Mouse (Mus musculus): ENCODE measurements around the gene Card19.

DNA sequence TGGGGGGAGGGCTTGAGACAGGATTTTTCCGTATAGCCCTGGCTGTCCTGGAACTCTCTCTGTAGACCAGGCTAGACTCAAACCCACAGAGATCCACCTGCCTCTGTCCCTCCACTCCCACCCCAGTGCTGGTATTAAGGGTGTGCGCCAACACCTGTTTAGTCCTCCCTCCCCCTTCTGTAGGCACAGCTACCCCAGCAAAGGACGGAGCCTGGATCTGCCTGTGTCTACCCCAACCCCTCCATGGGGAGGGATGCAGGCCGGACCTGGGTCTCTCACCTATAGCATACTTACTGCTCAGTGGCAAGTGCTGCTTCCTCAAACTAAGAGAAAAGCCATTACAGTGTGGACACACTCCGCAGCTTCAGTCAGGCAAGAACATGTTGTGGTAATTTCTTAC is 35.6 kb downstream of the Card19 start:
- TF ChIP-seq POLR2A (IDR thresholded peaks at IDR 0.05; ENCODE audit: low read depth, low read length) (no peak), CTCF (conservative IDR thresholded peaks at IDR 0.05; ENCODE audit: insufficient read depth, insufficient read length, low read depth, low read length) (no peak)

Measured in kidney, adult 2 months (tissue).